Mouse (Mus musculus): ENCODE results near the gene Glb1l3.

- no peak for TF ChIP-seq POLR2A (IDR thresholded peaks at IDR 0.05; ENCODE audit: low read depth, low read length)
- no peak for TF ChIP-seq CTCF (conservative IDR thresholded peaks at IDR 0.05; ENCODE audit: insufficient read depth, insufficient read length, low read depth, low read length)
Observed at GRCm38 (mm10) chr9:26831089-26831488, 29.6 kb downstream of the Glb1l3 start.
